Mouse (Mus musculus) frontal cortex, postnatal 10 days (tissue): ENCODE measurements around the gene Trank1.
A peak's percentile ranks its signal among the peaks of the same experiment; 100 is the strongest.

Experiments used
- DNase-seq, 2 experiments: peaks; one replicate each; pipeline ENCODE4 v3.0.0; 2022; ENCODE audit warnings: low spot score in 2 of 2, mixed read lengths in 1 of 2

Trank1 gene

GRCm38 (mm10) chr9:111425113-111425512, 113.6 kb downstream of the Trank1 start:
- no peak for DNase-seq

DNA sequence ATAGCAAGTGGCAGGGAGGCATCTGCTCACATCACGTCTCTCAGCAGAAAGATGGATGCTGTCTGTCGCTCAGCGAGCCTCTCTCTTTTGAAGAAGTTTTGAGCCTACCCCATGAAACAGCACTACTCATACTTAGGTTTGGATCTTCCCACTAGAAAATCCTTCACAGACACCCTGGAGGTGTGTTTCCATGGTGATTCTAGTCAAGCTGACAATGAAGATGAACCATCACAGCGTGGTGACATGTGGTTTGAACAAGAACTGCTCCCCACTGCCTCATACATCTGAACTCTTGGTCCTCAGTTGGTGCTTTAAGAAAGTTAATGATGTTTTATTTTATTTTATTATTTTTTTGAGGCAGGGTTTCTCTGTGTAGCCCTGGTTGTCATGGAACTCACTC, 114.4 kb downstream of the Trank1 start:
- no peak for DNase-seq

GRCm38 (mm10) chr9:111427891-111428555, 116.5 kb downstream of the Trank1 start:
- no peak for DNase-seq

DNA sequence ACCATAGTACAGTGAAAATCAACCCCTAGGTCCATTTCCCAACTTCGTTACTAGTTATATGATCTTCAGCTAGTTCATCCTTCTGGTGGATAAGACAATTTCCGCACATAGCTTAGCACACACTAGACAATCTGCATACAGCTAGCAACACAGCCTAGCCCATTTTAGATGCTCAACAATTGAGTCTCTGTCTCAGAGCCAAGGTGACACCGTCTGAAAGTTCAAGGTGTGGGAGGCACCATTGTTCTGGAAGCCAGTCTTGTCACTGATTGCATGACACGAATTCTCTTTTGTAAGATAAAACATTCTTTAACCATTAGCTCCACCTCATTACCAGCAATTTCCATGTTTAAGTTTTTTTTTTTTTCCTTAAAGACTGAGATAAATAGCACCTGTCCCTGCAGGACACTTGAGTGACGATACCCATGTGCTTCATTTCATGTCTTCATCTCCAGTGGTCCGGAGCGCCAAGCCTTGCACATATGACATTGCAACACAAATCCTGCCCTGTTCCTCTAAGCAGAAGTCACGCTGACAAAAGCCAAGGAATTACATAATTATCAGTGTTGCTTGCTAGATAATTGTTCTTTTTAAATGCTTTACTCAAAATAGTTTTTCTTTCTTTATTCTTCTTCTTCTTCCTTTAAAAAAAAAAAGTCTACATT, 117.3 kb downstream of the Trank1 start:
- no peak for DNase-seq

- DNase-seq = no peak
Measured at GRCm38 (mm10) chr9:111429363-111429750, 117.8 kb downstream of the Trank1 start.

- DNase-seq = no peak
Measured at GRCm38 (mm10) chr9:111435429-111435828, 123.9 kb downstream of the Trank1 start.

DNA sequence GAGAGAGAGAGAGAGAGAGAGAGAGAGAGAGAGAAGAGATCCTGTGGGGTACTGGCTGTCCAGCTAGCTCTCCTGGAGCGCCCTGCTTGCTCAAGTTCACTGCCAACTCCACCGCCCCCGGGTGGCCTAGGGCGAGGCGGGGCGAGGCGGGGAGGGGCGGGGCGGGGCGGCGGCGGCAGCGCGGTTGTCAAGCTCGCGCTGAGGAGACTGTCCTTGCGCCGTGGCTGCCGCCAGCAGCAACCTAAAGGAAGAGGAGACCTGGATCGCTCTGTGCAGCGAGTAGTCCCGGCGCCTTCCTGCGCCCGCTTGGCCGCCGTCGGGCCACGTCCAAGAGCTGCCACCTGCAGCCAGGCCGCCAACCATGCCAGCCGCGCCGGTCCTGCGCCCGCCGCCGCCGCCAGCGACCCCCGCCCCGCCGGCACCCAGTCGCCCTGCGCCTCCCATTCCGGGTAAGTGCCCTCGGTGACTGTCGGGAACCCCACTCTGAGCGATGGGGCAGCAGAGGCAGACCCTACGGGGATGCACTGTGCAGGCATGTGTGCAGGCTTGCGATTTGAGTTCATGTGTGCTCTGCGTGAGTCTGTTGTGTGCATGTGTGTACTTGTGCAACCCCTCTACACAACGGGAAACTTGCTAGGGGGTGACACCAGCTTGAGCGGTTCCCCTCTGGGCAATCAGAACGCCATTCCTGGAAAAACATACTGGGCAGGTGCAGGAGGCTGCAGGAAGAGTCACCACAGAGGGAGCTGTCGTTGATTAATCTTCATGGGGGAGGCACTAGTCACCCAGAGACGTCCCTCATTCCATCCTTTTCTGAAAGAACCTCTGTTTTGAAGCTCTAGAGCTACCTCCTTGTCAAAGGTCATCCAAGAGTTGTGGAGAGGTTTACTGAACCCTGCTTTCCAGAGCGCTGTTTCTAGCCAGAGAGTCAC, 127.6 kb downstream of the Trank1 start, which contains the start of gene Dclk3:
TSS of gene Dclk3 (plus strand) at position 178 of the 932 bp plus-strand sequence.
- peak in 1 of 2 experiments; percentile 20 for DNase-seq

DNA sequence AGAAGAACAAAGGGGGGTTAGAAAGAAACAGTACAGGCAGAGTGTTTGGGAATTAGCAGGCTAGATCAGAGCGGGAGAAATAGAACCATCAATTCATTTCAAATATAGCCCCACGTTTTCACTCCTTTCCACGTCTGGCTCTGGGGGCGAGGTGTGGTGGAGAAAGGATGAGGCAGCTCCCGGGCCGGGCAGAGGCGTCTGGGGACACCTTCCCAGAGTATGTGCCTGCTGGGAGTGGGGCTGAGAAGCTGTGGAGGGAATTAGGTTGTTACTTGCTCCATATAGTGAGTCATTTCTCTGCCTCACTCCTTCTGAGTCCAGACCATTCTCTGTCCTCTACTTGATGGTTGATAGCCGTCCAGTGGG, 128.3 kb downstream of the Trank1 start:
- peak in 1 of 2 experiments; percentile 27 for DNase-seq

DNA sequence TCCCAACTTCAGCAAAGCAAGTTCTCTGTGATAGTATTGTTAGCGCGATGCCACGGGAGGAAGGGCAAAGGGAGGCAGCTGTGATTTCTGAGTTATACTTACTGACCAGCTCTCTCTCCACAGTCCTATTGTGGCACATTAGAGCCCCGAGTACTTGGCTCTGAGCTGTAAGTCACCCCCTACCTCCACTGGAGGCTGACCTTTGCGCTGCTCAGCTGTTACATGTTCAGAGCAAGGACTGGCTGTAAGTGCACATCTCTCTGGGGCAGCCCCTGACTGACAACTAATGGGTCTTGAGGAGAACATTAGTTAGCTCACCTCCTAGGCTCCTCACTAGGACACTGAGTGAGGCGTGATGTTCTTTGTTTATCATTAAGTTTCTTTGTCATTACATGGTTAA, 128.9 kb downstream of the Trank1 start:
- no peak for DNase-seq

DNA sequence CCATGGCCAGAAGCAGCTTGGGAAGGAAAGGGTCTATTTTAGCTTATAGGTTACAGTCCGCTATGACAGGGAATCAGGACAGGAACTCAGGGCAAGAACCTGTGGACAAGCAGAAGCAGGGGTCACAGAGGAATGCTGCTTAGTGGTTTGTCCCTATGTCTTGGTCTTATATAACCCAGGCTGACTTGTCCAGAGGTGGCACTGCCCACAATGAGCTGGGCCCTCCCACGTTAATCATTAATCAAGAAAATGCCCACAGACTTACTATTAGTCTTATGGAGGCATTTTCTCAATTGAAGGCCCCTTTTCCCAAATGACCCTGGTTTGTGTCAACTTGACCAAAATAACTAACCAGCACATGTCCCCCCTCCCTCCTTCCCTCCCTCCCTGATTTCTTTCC, 129.6 kb downstream of the Trank1 start:
- DNase-seq = no peak
